Mouse (Mus musculus) c-Kit-negative CD71-positive TER-119-positive erythroid progenitor cells, embryonic 14.5 days (primary cell): ENCODE results near the gene Khsrp.
A peak's percentile ranks its signal among the peaks of the same experiment; 100 is the strongest.
"Not testable (repeated sequence)": the region's sequence is repeated elsewhere in the genome, so short reads cannot be mapped to it uniquely, and the experiment has no call there.

Experiments used
- DNase-seq: peaks from one replicate; pipeline ENCODE4 v3.0.0-alpha.2; 2013; ENCODE audit warnings: low read depth, low spot score

Gene Khsrp

GRCm38 (mm10) chr17:57030931-57031660, at the start of gene Khsrp:
Khsrp (minus strand) TSS chr17:57031522.
- no peak for DNase-seq

- DNase-seq: no peak
Measured at GRCm38 (mm10) chr17:57079919-57080318, 48.6 kb upstream of the Khsrp start.

- no peak for DNase-seq
Measured at GRCm38 (mm10) chr17:57078336-57078735, 47.0 kb upstream of the Khsrp start, which contains the start of gene Dennd1c. Dennd1c (minus strand) TSS chr17:57078514.

GRCm38 (mm10) chr17:57076916-57077315, 45.6 kb upstream of the Khsrp start:
- no peak for DNase-seq

GRCm38 (mm10) chr17:57070699-57071098, 39.4 kb upstream of the Khsrp start:
- DNase-seq: no peak

- DNase-seq: no peak
Measured at GRCm38 (mm10) chr17:57070272-57070671, 39.0 kb upstream of the Khsrp start.

- DNase-seq: no peak
Measured at GRCm38 (mm10) chr17:57066908-57067307, 35.6 kb upstream of the Khsrp start.

GRCm38 (mm10) chr17:57063031-57063430, 31.7 kb upstream of the Khsrp start:
- DNase-seq: no peak

- no peak for DNase-seq
Measured at GRCm38 (mm10) chr17:57062548-57062947, 31.2 kb upstream of the Khsrp start.

- no peak for DNase-seq
Measured at GRCm38 (mm10) chr17:57062011-57062521, 30.7 kb upstream of the Khsrp start.

- DNase-seq: no peak
Measured at GRCm38 (mm10) chr17:57061069-57061468, 29.7 kb upstream of the Khsrp start.

GRCm38 (mm10) chr17:57060231-57060801, 29.0 kb upstream of the Khsrp start:
- DNase-seq: peak; percentile 79

GRCm38 (mm10) chr17:57059486-57059977, 28.2 kb upstream of the Khsrp start, which contains the start of gene Slc25a23:
Slc25a23 (minus strand) TSS chr17:57059863.
- DNase-seq: no peak

GRCm38 (mm10) chr17:57058891-57059485, 27.7 kb upstream of the Khsrp start, which contains the start of gene Crb3:
Crb3 (plus strand) TSS chr17:57059105.
- DNase-seq: no peak

GRCm38 (mm10) chr17:57056246-57056645, 24.9 kb upstream of the Khsrp start:
- DNase-seq: no peak

- not testable (repeated sequence) for DNase-seq
Measured at GRCm38 (mm10) chr17:57051679-57052078, 20.4 kb upstream of the Khsrp start.

GRCm38 (mm10) chr17:57048816-57049215, 17.5 kb upstream of the Khsrp start:
- no peak for DNase-seq

- DNase-seq: no peak
Measured at GRCm38 (mm10) chr17:57047406-57047805, 16.1 kb upstream of the Khsrp start.

GRCm38 (mm10) chr17:57041554-57041953, 10.2 kb upstream of the Khsrp start, which contains the start of gene Slc25a41:
Slc25a41 (minus strand) TSS chr17:57041654.
- no peak for DNase-seq

- DNase-seq: no peak
Measured at GRCm38 (mm10) chr17:57038978-57039377, 7.7 kb upstream of the Khsrp start.

GRCm38 (mm10) chr17:57032854-57033253, 1.5 kb upstream of the Khsrp start:
- DNase-seq: no peak
